Mouse (Mus musculus) frontal cortex, postnatal 14 days (tissue): ENCODE measurements at regions not wholly inside any gene's neighbourhood (a gene's known extent, or its start where the extent isn't known, plus 50 kb on each side); places are given as distances from the start of the nearest gene placed in this dataset.

ENCODE experiments used
- DNase-seq, 2 experiments: peaks; one replicate each; pipeline ENCODE4 v3.0.0; 2022; ENCODE audit warnings: low spot score in 2 of 2

DNA sequence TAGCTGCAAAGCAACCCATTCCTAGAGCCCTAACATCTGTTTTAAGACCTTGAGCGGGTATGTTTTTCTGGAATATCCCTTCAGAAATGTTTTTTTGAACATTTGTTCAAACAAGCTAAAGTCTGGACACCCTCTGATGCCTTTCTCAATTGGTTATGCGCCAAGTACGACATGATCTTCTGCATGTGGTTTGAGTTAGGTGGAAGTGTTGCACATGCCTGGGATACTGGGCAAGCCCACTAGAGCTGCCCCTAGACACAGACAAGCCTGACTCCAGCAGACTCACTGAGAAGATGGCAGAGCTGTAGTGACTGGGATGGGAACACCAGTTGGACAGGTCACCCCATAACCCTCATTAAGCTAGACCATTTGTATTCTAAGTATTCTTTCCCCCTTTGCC is 153.2 kb upstream of the Cypt2 start:
- no peak for DNase-seq

GRCm38 (mm10) chrX:105366284-105366683 is 133.3 kb upstream of the Cypt2 start:
- no peak for DNase-seq

DNA sequence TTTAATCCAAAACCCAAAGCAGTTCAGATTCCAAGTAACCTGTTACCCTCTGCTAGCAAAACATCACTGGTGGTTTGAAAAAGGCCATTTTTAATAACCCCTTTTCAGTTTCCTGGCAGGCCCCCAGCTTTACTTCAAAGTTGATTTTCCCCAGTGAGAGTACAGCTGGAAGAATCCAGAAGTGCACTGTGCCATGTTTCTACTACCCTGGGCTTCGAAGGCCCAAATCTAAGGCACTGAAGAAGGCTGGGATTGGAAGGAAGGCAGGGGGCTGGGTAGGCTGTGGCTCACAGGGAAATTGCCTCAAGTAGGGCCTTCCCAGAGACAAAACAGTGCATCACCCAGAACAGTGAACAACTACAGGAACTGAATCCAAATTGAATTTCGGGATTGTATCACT is 131.6 kb upstream of the Cypt2 start:
- no peak for DNase-seq

DNA sequence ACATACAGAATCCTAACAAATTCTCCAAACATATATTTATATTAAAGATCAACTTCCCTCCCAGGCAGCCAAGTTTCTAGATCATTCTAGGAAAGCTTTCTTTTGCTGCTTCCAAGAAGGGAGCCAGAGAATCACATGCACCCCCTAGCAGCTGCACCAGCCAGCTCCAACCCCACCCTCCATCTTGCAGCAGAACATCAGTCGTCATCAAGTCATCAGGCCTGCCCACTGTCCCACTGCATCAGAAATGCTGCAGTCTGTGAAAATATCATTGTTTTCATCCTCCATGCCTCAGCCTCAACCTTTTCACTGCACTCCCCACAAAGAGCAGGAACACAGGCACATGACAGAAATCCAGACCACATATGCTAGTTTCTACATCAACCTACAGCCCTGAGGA is 109.1 kb upstream of the Cypt2 start:
- DNase-seq = no peak

DNA sequence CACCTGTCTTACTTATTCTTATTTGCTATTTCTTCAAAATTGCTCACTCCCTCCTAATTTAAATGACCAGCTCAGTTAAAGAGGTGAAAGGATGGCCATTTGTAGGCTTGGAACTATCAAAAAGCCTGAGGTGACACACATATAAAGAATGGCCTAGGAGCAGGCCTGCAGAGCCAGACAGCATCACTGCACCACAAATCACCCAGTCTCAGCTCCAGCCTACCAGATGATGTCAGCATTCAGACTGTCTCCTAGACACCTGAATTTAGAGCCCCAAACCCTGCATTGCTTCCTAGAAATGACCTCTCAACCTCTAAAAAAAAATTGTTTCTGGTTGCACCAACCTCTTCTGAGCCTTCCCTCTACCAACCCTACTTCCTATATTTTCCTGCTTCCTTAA is 108.5 kb upstream of the Cypt2 start:
- DNase-seq = no peak

DNA sequence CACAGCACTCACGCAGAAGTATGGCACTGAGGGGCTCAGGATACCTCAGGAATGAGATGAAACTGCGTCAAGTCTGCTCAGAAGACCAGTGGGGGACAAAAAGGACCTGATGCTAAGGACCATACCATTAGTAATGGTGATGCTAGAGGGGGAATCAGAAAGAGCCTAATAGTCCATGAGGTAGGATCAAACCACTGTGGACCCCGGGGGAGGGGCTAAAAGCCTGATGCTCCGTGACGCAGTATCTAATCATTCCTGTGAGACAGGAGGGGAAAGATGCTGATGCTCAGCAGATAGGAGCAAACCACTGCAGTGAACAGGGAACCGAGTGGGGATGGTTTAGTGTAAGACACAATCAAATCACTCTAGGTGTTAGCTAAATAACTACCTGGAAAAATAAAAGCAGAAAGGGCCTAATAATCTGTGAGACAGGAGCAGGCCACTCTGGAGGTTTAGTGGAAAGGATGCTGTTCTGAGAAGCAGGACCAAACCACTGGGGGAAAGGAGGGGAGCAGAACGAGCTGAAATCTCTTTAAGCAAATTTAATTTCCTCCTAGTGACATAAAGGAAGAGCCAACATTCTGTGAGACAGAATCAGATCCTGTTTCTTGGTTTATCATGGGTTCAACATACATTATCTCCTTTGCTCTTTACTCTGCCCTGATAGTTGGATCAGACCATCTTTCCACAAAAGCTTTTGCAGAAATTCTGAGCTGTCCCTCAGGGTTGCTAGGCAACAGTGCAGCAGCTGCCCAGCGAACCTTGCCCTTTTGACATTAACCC is 107.7 kb upstream of the Cypt2 start:
- DNase-seq = peak; percentile 76 to 83

- no peak for DNase-seq
Observed at GRCm38 (mm10) chrX:105393259-105393658, 106.3 kb upstream of the Cypt2 start.

- DNase-seq = no peak
Observed at GRCm38 (mm10) chrX:105413351-105413750, 86.2 kb upstream of the Cypt2 start.

DNA sequence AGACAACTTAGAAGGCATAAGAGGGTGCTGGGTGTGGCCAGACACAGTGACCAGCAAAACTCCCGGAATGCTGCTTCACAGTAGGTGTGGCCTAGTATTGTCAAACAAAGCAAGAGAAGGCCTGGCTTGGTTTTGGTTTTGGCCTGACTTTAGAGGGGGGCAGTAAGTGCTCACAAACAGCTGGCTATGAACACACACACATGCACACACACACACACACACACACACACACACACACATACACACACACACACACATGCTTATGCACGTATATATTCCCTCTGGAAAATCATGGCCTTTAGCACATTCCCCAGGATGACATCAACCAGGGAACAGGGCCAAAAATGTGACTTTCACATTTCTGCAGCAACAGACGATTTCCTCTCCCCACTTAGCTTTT is 78.6 kb upstream of the Cypt2 start:
- no peak for DNase-seq
